Mouse (Mus musculus) olfactory bulb, adult 2 months (tissue): ENCODE data around the gene Cwc22. TPM values are rescaled to one million over a fixed set of nuclear protein-coding genes. Genes with fewer than 3 reads are reported as not detected.

ENCODE experiments used
- H3K27ac ChIP-seq: fragments of 200-500 bp; 2 replicates; pipeline ENCODE4 v1.5.1; 2012; ENCODE audit warnings: low read depth, low read length; ENCODE audit not compliant: insufficient read depth
- H3K4me1 ChIP-seq: fragments of 200-500 bp; 2 replicates; pipeline ENCODE4 v1.6.1; 2012; ENCODE audit warnings: low read length; ENCODE audit not compliant: control insufficient read depth, insufficient read depth
- H3K4me3 ChIP-seq: fragments of 200-500 bp; 2 replicates; pipeline ENCODE4 v1.5.1; 2012; ENCODE audit warnings: mild to moderate bottlenecking, low read depth, low read length, moderate library complexity; ENCODE audit not compliant: insufficient read depth
- CTCF ChIP-seq: fragments of 200-500 bp; IDR thresholded peaks from 2 replicates; pipeline ENCODE4 v1.5.1; 2012; ENCODE audit warnings: low read depth, mild to moderate bottlenecking, low read length, moderate library complexity; ENCODE audit not compliant: insufficient read depth
- POLR2A ChIP-seq: fragments of 200-500 bp; IDR thresholded peaks from 2 replicates; pipeline ENCODE4 v1.6.1; 2012; ENCODE audit warnings: mild to moderate bottlenecking, low read depth, low read length, moderate library complexity; ENCODE audit not compliant: insufficient read depth
- WGBS: fragments of 180-500 bp; shearing (Covaris S2); methylation state at CpG from one replicate; pipeline ENCODE4 v1.1.7; 2018; 5-methylcytosine and 5-hydroxymethylcytosine counted together
- polyA plus RNA-seq: library from polyadenylated mRNA; stranded (reverse); fragments of >200 nt; gene quantifications from 2 replicates; pipeline ENCODE4 v1.2.4, GENCODE M21; 2012; ENCODE audit warnings: low replicate concordance; ENCODE audit not compliant: missing spikeins, insufficient read depth, insufficient read length

Gene Cwc22
- polyA plus RNA-seq, 1 experiment: not detected

GRCm38 (mm10) chr2:77910216-77910615 is 36.0 kb downstream of the Cwc22 start:
- Histone ChIP-seq H3K4me1 (no peaks in the 10 kb centered on the region), H3K4me3 (no peak overlapping the region), H3K27ac (no peak overlapping the region)
- TF ChIP-seq POLR2A (no peak), CTCF (no peak)
- 73% methylated on average over 3 of the region's 3 CpGs for WGBS

- 95% methylated on average over 3 of the region's 3 CpGs for WGBS
- Histone ChIP-seq H3K27ac (no peak overlapping the region), H3K4me1 (no peaks in the 10 kb centered on the region), H3K4me3 (no peak overlapping the region)
- no peak for TF ChIP-seq CTCF
- TF ChIP-seq POLR2A: no peak
These were observed 39.0 kb downstream of the Cwc22 start for GRCm38 (mm10) chr2:77907164-77907563.

GRCm38 (mm10) chr2:77905023-77905422 is 41.2 kb downstream of the Cwc22 start:
- Histone ChIP-seq H3K4me1 (no peaks in the 10 kb centered on the region), H3K4me3 (no peak overlapping the region), H3K27ac (no peak overlapping the region)
- WGBS: 78% methylated on average over 7 of the region's 7 CpGs
- TF ChIP-seq POLR2A: no peak
- TF ChIP-seq CTCF: no peak

GRCm38 (mm10) chr2:77904495-77904894 is 41.7 kb downstream of the Cwc22 start:
- Histone ChIP-seq H3K4me3 (no peak overlapping the region), H3K4me1 (no peaks in the 10 kb centered on the region), H3K27ac (no peak overlapping the region)
- WGBS: 93% methylated on average over 10 of the region's 10 CpGs
- TF ChIP-seq POLR2A (no peak), CTCF (no peak)

- TF ChIP-seq POLR2A (no peak), CTCF (no peak)
- no peak overlapping the region for H3K4me3 ChIP-seq
- no peaks in the 10 kb centered on the region for H3K4me1 ChIP-seq
- no peak overlapping the region for H3K27ac ChIP-seq
- WGBS: 96% methylated on average over 9 of the region's 9 CpGs
These were observed 42.2 kb downstream of the Cwc22 start for GRCm38 (mm10) chr2:77903979-77904378.

GRCm38 (mm10) chr2:77903098-77903497 is 43.1 kb downstream of the Cwc22 start:
- no peak overlapping the region for H3K27ac ChIP-seq
- no peaks in the 10 kb centered on the region for H3K4me1 ChIP-seq
- no peak overlapping the region for H3K4me3 ChIP-seq
- WGBS: 95% methylated on average over 3 of the region's 3 CpGs
- TF ChIP-seq CTCF: no peak
- no peak for TF ChIP-seq POLR2A

- H3K27ac ChIP-seq: no peak overlapping the region
- WGBS: 39% methylated on average over 5 of the region's 5 CpGs
- no peaks in the 10 kb centered on the region for H3K4me1 ChIP-seq
- no peak for TF ChIP-seq POLR2A
- TF ChIP-seq CTCF: no peak
- no peak overlapping the region for H3K4me3 ChIP-seq
These were observed 44.9 kb downstream of the Cwc22 start for GRCm38 (mm10) chr2:77901269-77901668.

- Histone ChIP-seq H3K4me3 (no peak overlapping the region), H3K27ac (no peak overlapping the region), H3K4me1 (no peaks in the 10 kb centered on the region)
- 94% methylated on average over 5 of the region's 5 CpGs for WGBS
- TF ChIP-seq POLR2A (no peak), CTCF (no peak)
These were observed 45.4 kb downstream of the Cwc22 start for GRCm38 (mm10) chr2:77900741-77901140.

GRCm38 (mm10) chr2:77900111-77900510 is 46.1 kb downstream of the Cwc22 start:
- Histone ChIP-seq H3K27ac (no peak overlapping the region), H3K4me3 (no peak overlapping the region), H3K4me1 (no peaks in the 10 kb centered on the region)
- TF ChIP-seq CTCF (no peak), POLR2A (no peak)
- WGBS: 54% methylated on average over 2 of the region's 2 CpGs

- WGBS: 99% methylated on average over 2 of the region's 2 CpGs
- no peak overlapping the region for H3K27ac ChIP-seq
- no peak overlapping the region for H3K4me3 ChIP-seq
- no peaks in the 10 kb centered on the region for H3K4me1 ChIP-seq
- TF ChIP-seq POLR2A: no peak
- no peak for TF ChIP-seq CTCF
These were observed 47.7 kb downstream of the Cwc22 start for GRCm38 (mm10) chr2:77898436-77898835.
